Mouse (Mus musculus) small intestine, adult 2 months (tissue): Measurements from ENCODE around the gene Ercc2.

Experiments
- CTCF ChIP-seq: fragments of 200-500 bp; IDR thresholded peaks from 2 replicates; pipeline ENCODE4 v1.5.1; 2012; ENCODE audit warnings: low read depth, mild to moderate bottlenecking, control low read depth, inconsistent platforms, low read length, moderate library complexity, mixed read lengths; ENCODE audit not compliant: insufficient replicate concordance, insufficient read length; ENCODE audit errors: extremely low read depth
- POLR2A ChIP-seq: fragments of 200-500 bp; IDR thresholded peaks from 2 replicates; pipeline ENCODE4 v1.6.1; 2012; ENCODE audit warnings: low read depth, mild to moderate bottlenecking, control low read depth, inconsistent platforms, low read length, moderate library complexity

GRCm38 (mm10) chr7:19404476-19404875 is 22.7 kb downstream of the Ercc2 start, which contains the start of gene Ckm:
- no peak for TF ChIP-seq CTCF
- TF ChIP-seq POLR2A, result no peak
